Comparison of ENCODE assay signal across 8 mouse cellular contexts in the genomic region with DNA sequence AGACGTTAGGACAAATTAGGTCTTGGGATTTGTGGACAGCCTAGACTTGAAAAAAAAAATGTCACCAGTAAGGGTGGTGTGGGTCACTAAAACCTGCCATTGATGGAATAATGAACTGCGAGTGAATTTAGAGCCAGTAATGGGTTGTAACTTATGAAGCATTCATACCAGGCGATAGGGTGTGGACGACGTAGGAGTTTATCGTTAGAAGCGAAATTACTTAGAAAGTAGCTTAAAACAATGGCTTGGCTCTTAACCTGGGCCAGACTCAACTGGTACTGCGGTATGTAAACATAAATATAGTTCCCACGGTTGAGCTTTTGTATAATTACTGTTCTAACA. TPM values are rescaled to one million over a fixed set of nuclear protein-coding genes. Genes with fewer than 3 reads are reported as not detected.
DNase-seq lines count a peak whose midpoint lies in the region; ATAC-seq lines count a peak whose summit lies in the region.

No protein-coding gene starts in this region.

- peaks cover 15% of the 10 kb centered on the region for H3K4me1 ChIP-seq in heart, embryonic 15.5 days (replicated peaks)
- H3K4me1 ChIP-seq in hindbrain, embryonic 12.5 days: peaks cover 11% of the 10 kb centered on the region
- peaks cover 21% of the 10 kb centered on the region for H3K4me1 ChIP-seq in midbrain, embryonic 10.5 days

- DNase-seq in heart, postnatal 10 days: no peak
- DNase-seq in midbrain, embryonic 10.5 days (ENCODE audit: low spot score): no peak
- no peak for DNase-seq in left cerebral cortex, postnatal 36 days (ENCODE audit: low spot score in 2 of 2)
- no peak for DNase-seq in retina, embryonic 14.5 days (ENCODE audit: low spot score)
- no peak for DNase-seq in MN1 (ENCODE audit: low spot score)

- H3K4me3 ChIP-seq in heart, embryonic 15.5 days: peak overlapping the region; percentile 71
- H3K4me3 ChIP-seq in hindbrain, embryonic 12.5 days: peak overlapping the region; percentile 58
- H3K4me3 ChIP-seq in midbrain, embryonic 10.5 days: peak overlapping the region; percentile 69

- no peaks in the 10 kb centered on the region; the same call in 1 of the 2 replicates for H3K36me3 ChIP-seq in heart, embryonic 15.5 days
- H3K36me3 ChIP-seq in hindbrain, embryonic 12.5 days: no peaks in the 10 kb centered on the region; the same call in 1 of the 2 replicates
- no peaks in the 10 kb centered on the region for H3K36me3 ChIP-seq in midbrain, embryonic 10.5 days

- no peak for ATAC-seq in heart, embryonic 15.5 days (replicated peaks; ENCODE audit: insufficient number of reproducible peaks, insufficient read depth, low FRiP score, low read depth)
- ATAC-seq in activated CD4-positive, CD25-positive, alpha-beta regulatory T cell, adult 4 months: peak; percentile 20
- no peak; the same call in none of the 2 replicates for ATAC-seq in hindbrain, embryonic 12.5 days (ENCODE audit: low FRiP score)

- H3K27me3 ChIP-seq in heart, embryonic 15.5 days: no peaks in the 10 kb centered on the region
- H3K27me3 ChIP-seq in hindbrain, embryonic 12.5 days: no peaks in the 10 kb centered on the region
- no peaks in the 10 kb centered on the region for H3K27me3 ChIP-seq in midbrain, embryonic 10.5 days (ENCODE audit: low read depth, poor library complexity, severe bottlenecking)

- intact Hi-C loops in heart, postnatal 10 days (cut with DNase I): no loop called here
- intact Hi-C loops in left cerebral cortex, postnatal 36 days (cut with DNase I): loop anchor here (2.0 kb wide), 1 partner anchor 22 kb away; a partner anchor contains a TSS

- H3K9ac ChIP-seq in heart, embryonic 15.5 days: peak overlapping the region; percentile 59
- H3K9ac ChIP-seq in hindbrain, embryonic 12.5 days: peak overlapping the region; percentile 55; the same call in 1 of the 2 replicates

- 7% methylated on average over 9 of the region's 9 CpGs for WGBS in heart, embryonic 15.5 days
- 9% methylated on average over 9 of the region's 9 CpGs for WGBS in hindbrain, embryonic 12.5 days
- 7% methylated on average over 9 of the region's 9 CpGs for WGBS in midbrain, embryonic 10.5 days

- no peaks in the 10 kb centered on the region for H3K9me3 ChIP-seq in heart, embryonic 15.5 days (replicated peaks)
- H3K9me3 ChIP-seq in hindbrain, embryonic 12.5 days (replicated peaks): no peaks in the 10 kb centered on the region
- no peaks in the 10 kb centered on the region for H3K9me3 ChIP-seq in midbrain, embryonic 10.5 days (replicated peaks)

- H3K4me2 ChIP-seq in heart, embryonic 15.5 days: peak overlapping the region; percentile 73
- peak overlapping the region; percentile 72 for H3K4me2 ChIP-seq in hindbrain, embryonic 12.5 days (replicated peaks)

- H3K27ac ChIP-seq in heart, embryonic 15.5 days: peak overlapping the region; percentile 97
- peak overlapping the region; percentile 94 for H3K27ac ChIP-seq in hindbrain, embryonic 12.5 days
- peak overlapping the region; percentile 92 for H3K27ac ChIP-seq in midbrain, embryonic 10.5 days (replicated peaks)

RNA-seq across cellular contexts. Expression of a gene that starts 0.3 kb away (rescaled TPM):
- 18.0 and 20.9 TPM in 2 replicates for polyA plus RNA-seq in heart, embryonic 15.5 days (2015; fragmentation: Nextera tagmentation; extraction: Ambion mirVana)
- 10 to 100 TPM; 16.0 to 20.7 TPM for total RNA-seq in heart, postnatal 10 days (2021)
- 10 to 100 TPM; 41.0 to 44.7 TPM for polyA plus RNA-seq in activated CD4-positive, CD25-positive, alpha-beta regulatory T cell, adult 4 months (2017; shearing (Covaris generic))
- 41.9 and 44.6 TPM in 2 replicates for polyA plus RNA-seq in hindbrain, embryonic 12.5 days (2016; fragmentation: Nextera tagmentation; extraction: Ambion mirVana)
- 30.4 and 35.2 TPM in 2 replicates for polyA plus RNA-seq in midbrain, embryonic 10.5 days (2016; fragmentation: Nextera tagmentation; extraction: Ambion mirVana)
- total RNA-seq in left cerebral cortex, postnatal 36 days (2021): 10 to 100 TPM; 43.2 to 50.2 TPM

RNA-seq across cellular contexts. Expression of a gene that starts 21.6 kb away (rescaled TPM):
- 13.7 and 14.6 TPM in 2 replicates for polyA plus RNA-seq in heart, embryonic 15.5 days (2015; fragmentation: Nextera tagmentation; extraction: Ambion mirVana)
- 1 to 10 TPM; 6.5 to 8.2 TPM for total RNA-seq in heart, postnatal 10 days (2021)
- 10 to 100 TPM; 12.8 to 13.7 TPM for polyA plus RNA-seq in activated CD4-positive, CD25-positive, alpha-beta regulatory T cell, adult 4 months (2017; shearing (Covaris generic))
- polyA plus RNA-seq in hindbrain, embryonic 12.5 days (2016; fragmentation: Nextera tagmentation; extraction: Ambion mirVana): 34.2 and 38.5 TPM in 2 replicates
- 25.0 and 27.3 TPM in 2 replicates for polyA plus RNA-seq in midbrain, embryonic 10.5 days (2016; fragmentation: Nextera tagmentation; extraction: Ambion mirVana)
- total RNA-seq in left cerebral cortex, postnatal 36 days (2021): 10 to 100 TPM; 14.1 to 18.6 TPM

RNA-seq across cellular contexts. Expression of a gene that starts 22.2 kb away (rescaled TPM):
- polyA plus RNA-seq in heart, embryonic 15.5 days (2015; fragmentation: Nextera tagmentation; extraction: Ambion mirVana): 10.2 and 13.9 TPM in 2 replicates
- 10 to 100 TPM; 23.4 to 24.5 TPM for total RNA-seq in heart, postnatal 10 days (2021)
- 10 to 100 TPM; 23.2 to 35.4 TPM for polyA plus RNA-seq in activated CD4-positive, CD25-positive, alpha-beta regulatory T cell, adult 4 months (2017; shearing (Covaris generic))
- 26.3 and 28.2 TPM in 2 replicates for polyA plus RNA-seq in hindbrain, embryonic 12.5 days (2016; fragmentation: Nextera tagmentation; extraction: Ambion mirVana)
- 15.6 and 18.0 TPM in 2 replicates for polyA plus RNA-seq in midbrain, embryonic 10.5 days (2016; fragmentation: Nextera tagmentation; extraction: Ambion mirVana)
- 10 to 100 TPM; 36.9 to 60.8 TPM for total RNA-seq in left cerebral cortex, postnatal 36 days (2021)

RNA-seq across cellular contexts. Expression of a gene that starts 47.2 kb away (rescaled TPM):
- 12.0 and 12.1 TPM in 2 replicates for polyA plus RNA-seq in heart, embryonic 15.5 days (2015; fragmentation: Nextera tagmentation; extraction: Ambion mirVana)
- total RNA-seq in heart, postnatal 10 days (2021): 10 to 100 TPM; 67.8 to 68.6 TPM
- 10 to 100 TPM; 21.3 to 26.2 TPM for polyA plus RNA-seq in activated CD4-positive, CD25-positive, alpha-beta regulatory T cell, adult 4 months (2017; shearing (Covaris generic))
- 6.8 and 8.0 TPM in 2 replicates for polyA plus RNA-seq in hindbrain, embryonic 12.5 days (2016; fragmentation: Nextera tagmentation; extraction: Ambion mirVana)
- 3.1 and 3.3 TPM in 2 replicates for polyA plus RNA-seq in midbrain, embryonic 10.5 days (2016; fragmentation: Nextera tagmentation; extraction: Ambion mirVana)
- 10 to 100 TPM; 51.6 to 53.7 TPM for total RNA-seq in left cerebral cortex, postnatal 36 days (2021)
